Mouse (Mus musculus) heart, embryonic 11.5 days (tissue): ENCODE results near the gene Wasf2. TPM values are rescaled to one million over a fixed set of nuclear protein-coding genes. Genes with fewer than 3 reads are reported as not detected.

Experiments
- ATAC-seq: fragments of 200-750 bp; cut with Nextera tagmentation; replicated peaks from 2 replicates; pipeline ENCODE4 v1.8.0; 2017; ENCODE audit warnings: moderate library complexity; ENCODE audit not compliant: insufficient number of reproducible peaks, low FRiP score, low TSS enrichment
- H3K27ac ChIP-seq: fragments of 300-500 bp; sonication (generic); 2 replicates; pipeline ENCODE4 v1.5.1; 2014; ENCODE audit warnings: mild to moderate bottlenecking, low read depth, low read length
- H3K27me3 ChIP-seq: fragments of 300-500 bp; sonication (generic); 2 replicates; pipeline ENCODE4 v1.6.1; 2014; ENCODE audit warnings: mild to moderate bottlenecking, low read length, mixed read lengths; ENCODE audit not compliant: control insufficient read depth, insufficient read depth
- H3K36me3 ChIP-seq: fragments of 300-500 bp; sonication (generic); 2 replicates; pipeline ENCODE4 v1.6.1; 2014; ENCODE audit warnings: mild to moderate bottlenecking, low read length, moderate library complexity, mixed read lengths; ENCODE audit not compliant: control insufficient read depth, insufficient read depth
- H3K4me1 ChIP-seq: fragments of 300-500 bp; sonication (generic); 2 replicates; pipeline ENCODE4 v1.6.1; 2014; ENCODE audit warnings: low read length; ENCODE audit not compliant: control insufficient read depth, insufficient read depth
- H3K4me2 ChIP-seq: fragments of 300-500 bp; sonication (generic); 2 replicates; pipeline ENCODE4 v1.6.1; 2014; ENCODE audit warnings: mild to moderate bottlenecking, moderate library complexity
- H3K4me3 ChIP-seq: fragments of 300-500 bp; sonication (generic); 2 replicates; pipeline ENCODE4 v1.5.1; 2014; ENCODE audit warnings: low read depth, low read length
- H3K9ac ChIP-seq: fragments of 300-500 bp; sonication (generic); 2 replicates; pipeline ENCODE4 v1.6.1; 2014; ENCODE audit warnings: mild to moderate bottlenecking, low read depth, low read length, moderate library complexity
- H3K9me3 ChIP-seq: fragments of 300-500 bp; sonication (generic); replicated peaks from 2 replicates; pipeline ENCODE4 v1.6.1; 2016; ENCODE audit warnings: low read length; ENCODE audit not compliant: control insufficient read depth
- WGBS: fragments of 180-500 bp; shearing (Covaris S2); extraction: QIAGEN DNeasy Blood & Tissue Kit; methylation state at CpG from one replicate; pipeline ENCODE4 v1.1.7; 2014; ENCODE audit not compliant: insufficient replicate concordance; 5-methylcytosine and 5-hydroxymethylcytosine counted together
- polyA plus RNA-seq: library from polyadenylated mRNA; unstranded; fragments of >200 nt; fragmentation: Nextera tagmentation; extraction: Ambion mirVana; gene quantifications from 2 replicates; pipeline ENCODE4 v1.2.1, GENCODE M21; 2014

Gene Wasf2
- polyA plus RNA-seq, 1 experiment from 2014 or later: 55.8 TPM

- no peak overlapping the region for H3K27ac ChIP-seq
- no peak overlapping the region for H3K4me2 ChIP-seq
- no peak for ATAC-seq
- peaks cover 24% of the 10 kb centered on the region for H3K4me1 ChIP-seq
- H3K9ac ChIP-seq: no peak overlapping the region
- H3K27me3 ChIP-seq: no peaks in the 10 kb centered on the region
- H3K36me3 ChIP-seq: no peaks in the 10 kb centered on the region
- no peaks in the 10 kb centered on the region for H3K9me3 ChIP-seq
- no peak overlapping the region for H3K4me3 ChIP-seq
- WGBS: 92% methylated on average over 7 of the region's 7 CpGs
Observed at GRCm38 (mm10) chr4:133106691-133107090, 23.6 kb upstream of the Wasf2 start.

GRCm38 (mm10) chr4:133107788-133108281 is 22.5 kb upstream of the Wasf2 start:
- 27% methylated on average over 13 of the region's 13 CpGs for WGBS
- no peaks in the 10 kb centered on the region for H3K36me3 ChIP-seq
- no peaks in the 10 kb centered on the region for H3K9me3 ChIP-seq
- H3K27me3 ChIP-seq: no peaks in the 10 kb centered on the region
- no peak overlapping the region for H3K4me3 ChIP-seq
- peak overlapping the region; percentile 29 for H3K27ac ChIP-seq
- peaks cover 21% of the 10 kb centered on the region for H3K4me1 ChIP-seq
- no peak for ATAC-seq
- peak overlapping the region; percentile 11 for H3K4me2 ChIP-seq
- H3K9ac ChIP-seq: no peak overlapping the region

- H3K36me3 ChIP-seq: no peaks in the 10 kb centered on the region
- 63% methylated on average over 13 of the region's 13 CpGs for WGBS
- ATAC-seq: no peak
- H3K9me3 ChIP-seq: no peaks in the 10 kb centered on the region
- no peak overlapping the region for H3K4me3 ChIP-seq
- peak overlapping the region; percentile 29; the same call in 1 of the 2 replicates for H3K27ac ChIP-seq
- H3K4me1 ChIP-seq: peaks cover 14% of the 10 kb centered on the region
- no peak overlapping the region for H3K4me2 ChIP-seq
- no peak overlapping the region for H3K9ac ChIP-seq
- H3K27me3 ChIP-seq: no peaks in the 10 kb centered on the region
Observed at GRCm38 (mm10) chr4:133108481-133109334, 21.6 kb upstream of the Wasf2 start.

GRCm38 (mm10) chr4:133109335-133109801 is 20.9 kb upstream of the Wasf2 start:
- no peak overlapping the region for H3K9ac ChIP-seq
- H3K4me2 ChIP-seq: no peak overlapping the region
- H3K27ac ChIP-seq: no peak overlapping the region
- H3K4me1 ChIP-seq: peaks cover 7% of the 10 kb centered on the region
- no peak for ATAC-seq
- no peak overlapping the region for H3K4me3 ChIP-seq
- H3K27me3 ChIP-seq: no peaks in the 10 kb centered on the region
- no peaks in the 10 kb centered on the region for H3K9me3 ChIP-seq
- 75% methylated on average over 5 of the region's 5 CpGs for WGBS
- no peaks in the 10 kb centered on the region for H3K36me3 ChIP-seq

- H3K27me3 ChIP-seq: no peaks in the 10 kb centered on the region
- no peak overlapping the region for H3K4me3 ChIP-seq
- H3K27ac ChIP-seq: no peak overlapping the region
- peaks cover 16% of the 10 kb centered on the region for H3K4me1 ChIP-seq
- H3K4me2 ChIP-seq: no peak overlapping the region
- no peak for ATAC-seq
- no peaks in the 10 kb centered on the region for H3K9me3 ChIP-seq
- H3K9ac ChIP-seq: no peak overlapping the region
- WGBS: 50% methylated on average over 13 of the region's 13 CpGs
- no peaks in the 10 kb centered on the region for H3K36me3 ChIP-seq
Observed at GRCm38 (mm10) chr4:133112175-133112838, 18.0 kb upstream of the Wasf2 start.

GRCm38 (mm10) chr4:133113351-133113882 is 16.9 kb upstream of the Wasf2 start:
- H3K4me1 ChIP-seq: peaks cover 21% of the 10 kb centered on the region
- H3K9me3 ChIP-seq: no peaks in the 10 kb centered on the region
- H3K9ac ChIP-seq: no peak overlapping the region
- no peak for ATAC-seq
- no peak overlapping the region for H3K4me3 ChIP-seq
- 60% methylated on average over 6 of the region's 6 CpGs for WGBS
- no peak overlapping the region for H3K4me2 ChIP-seq
- H3K36me3 ChIP-seq: no peaks in the 10 kb centered on the region
- H3K27me3 ChIP-seq: no peaks in the 10 kb centered on the region
- H3K27ac ChIP-seq: no peak overlapping the region

GRCm38 (mm10) chr4:133114762-133115161 is 15.5 kb upstream of the Wasf2 start:
- H3K4me3 ChIP-seq: no peak overlapping the region
- no peak for ATAC-seq

GRCm38 (mm10) chr4:133115721-133116429 is 14.4 kb upstream of the Wasf2 start:
- ATAC-seq: no peak
- Histone ChIP-seq H3K4me3 (no peak overlapping the region), H3K4me2 (no peak overlapping the region), H3K27me3 (no peaks in the 10 kb centered on the region), H3K9me3 (no peaks in the 10 kb centered on the region), H3K27ac (no peak overlapping the region), H3K36me3 (no peaks in the 10 kb centered on the region), H3K4me1 (peaks cover 21% of the 10 kb centered on the region), H3K9ac (no peak overlapping the region)
- 75% methylated on average over 14 of the region's 14 CpGs for WGBS

More at GRCm38 (mm10) chr4:133114762-133115161, 15.5 kb upstream of the Wasf2 start:
- Histone ChIP-seq H3K36me3 (no peaks in the 10 kb centered on the region), H3K9me3 (no peaks in the 10 kb centered on the region), H3K27ac (no peak overlapping the region), H3K4me2 (no peak overlapping the region), H3K27me3 (no peaks in the 10 kb centered on the region), H3K9ac (no peak overlapping the region), H3K4me1 (peaks cover 18% of the 10 kb centered on the region)
- 87% methylated on average over 3 of the region's 3 CpGs for WGBS
